Mouse (Mus musculus) G1E (cell line): Measurements from ENCODE around the gene Zfp940.

Source experiments
- CTCF ChIP-seq: IDR thresholded peaks from 2 replicates; pipeline ENCODE4 v1.5.1; 2012; ENCODE audit warnings: low read depth, low read length, inconsistent platforms, mixed read lengths
- GATA1 ChIP-seq: IDR thresholded peaks from 2 replicates; pipeline ENCODE4 v1.6.1; 2012; ENCODE audit warnings: borderline replicate concordance, low read length, inconsistent platforms, mixed read lengths
- GATA2 ChIP-seq: IDR thresholded peaks from 2 replicates; pipeline ENCODE4 v1.6.1; 2012; ENCODE audit warnings: low read depth, low read length, inconsistent platforms, borderline replicate concordance
- POLR2AphosphoS5 ChIP-seq: IDR thresholded peaks from 2 replicates; pipeline ENCODE4 v1.6.1; 2012; ENCODE audit warnings: low read depth, low read length, inconsistent platforms; ENCODE audit not compliant: insufficient replicate concordance
- TAL1 ChIP-seq: conservative IDR thresholded peaks from 2 replicates; pipeline ENCODE4 v1.6.1; 2012; ENCODE audit warnings: low read depth, low read length, inconsistent platforms, mixed read lengths

GRCm38 (mm10) chr7:29842105-29842504 is 11.4 kb downstream of the Zfp940 start:
- TF ChIP-seq CTCF (no peak), GATA1 (no peak), GATA2 (no peak), TAL1 (no peak), POLR2AphosphoS5 (no peak)
